Mouse (Mus musculus) cerebellum, adult 18-20 months (tissue): ENCODE data around the gene Pola2.

Experiments
- DNase-seq, 2 experiments: peaks; one replicate each; pipeline ENCODE4 v3.0.0; 2021

Pola2 gene

GRCm38 (mm10) chr19:5964804-5965203, 802 bp upstream of the Pola2 start:
- no peak for DNase-seq

- DNase-seq, result no peak
Observed at GRCm38 (mm10) chr19:5962651-5963050, 1.4 kb downstream of the Pola2 start.

DNA sequence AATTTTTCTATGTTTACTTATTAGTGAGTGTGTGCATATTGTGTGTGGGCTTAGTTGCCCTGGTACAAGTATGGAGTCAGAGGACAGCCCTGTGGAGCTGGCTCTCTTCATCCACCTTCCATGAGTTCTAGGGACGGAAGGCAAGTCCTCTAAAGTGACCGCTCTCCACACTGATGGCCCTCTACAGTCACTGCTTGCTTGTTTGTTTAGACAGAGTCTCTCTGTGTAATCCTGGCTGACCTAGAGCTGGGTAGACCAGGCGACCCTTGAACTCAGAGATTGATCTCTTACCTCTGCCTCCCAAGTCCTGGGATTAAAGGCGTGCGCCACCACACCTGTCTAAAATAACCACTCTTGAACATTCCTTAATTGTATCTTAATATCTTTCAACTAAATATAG, 6.6 kb downstream of the Pola2 start:
- DNase-seq, result no peak

DNA sequence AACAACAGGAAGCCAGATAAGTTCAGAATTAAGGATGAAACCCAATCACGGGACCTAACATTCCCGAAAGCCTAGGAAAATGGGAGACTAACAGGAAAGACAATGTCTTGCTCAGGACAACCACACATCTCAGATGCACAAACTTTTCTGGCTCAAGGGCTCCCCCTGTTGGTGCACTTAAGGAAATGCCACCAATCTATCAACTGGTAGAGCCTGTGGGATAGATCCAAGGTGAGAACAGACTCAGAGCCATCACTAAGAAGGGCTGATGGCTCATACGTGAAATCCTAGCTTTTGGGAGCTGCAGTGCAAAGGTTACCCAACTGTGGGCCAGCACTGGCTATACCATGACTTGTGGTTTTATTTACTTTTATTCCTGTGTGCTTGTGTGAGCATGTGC, 7.3 kb downstream of the Pola2 start:
- DNase-seq, result peak; percentile 83 to 92

- DNase-seq, result no peak
Observed at GRCm38 (mm10) chr19:5955704-5956670, 8.0 kb downstream of the Pola2 start.

DNA sequence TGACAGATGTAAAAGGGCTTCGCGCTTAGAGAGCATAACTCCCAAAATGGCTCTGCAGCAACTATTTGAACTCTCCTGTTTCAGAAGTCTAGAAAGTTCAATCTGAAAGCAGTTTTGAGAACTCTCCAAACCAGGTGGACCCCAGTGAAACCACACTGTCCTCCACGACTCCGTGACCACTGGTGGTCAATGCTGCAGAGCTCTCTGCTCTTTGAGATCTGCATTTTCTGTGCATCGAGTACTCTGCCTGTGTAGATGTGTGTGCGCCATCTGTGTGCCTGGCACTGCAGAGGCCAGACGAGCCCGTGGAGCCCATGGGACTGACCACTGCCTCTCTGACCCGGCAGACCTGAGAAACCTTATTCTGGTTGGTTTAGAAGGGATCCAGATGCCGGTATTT, 9.1 kb downstream of the Pola2 start:
- DNase-seq, result no peak

- DNase-seq, result no peak
Observed at GRCm38 (mm10) chr19:5954031-5954710, 9.8 kb downstream of the Pola2 start.

DNA sequence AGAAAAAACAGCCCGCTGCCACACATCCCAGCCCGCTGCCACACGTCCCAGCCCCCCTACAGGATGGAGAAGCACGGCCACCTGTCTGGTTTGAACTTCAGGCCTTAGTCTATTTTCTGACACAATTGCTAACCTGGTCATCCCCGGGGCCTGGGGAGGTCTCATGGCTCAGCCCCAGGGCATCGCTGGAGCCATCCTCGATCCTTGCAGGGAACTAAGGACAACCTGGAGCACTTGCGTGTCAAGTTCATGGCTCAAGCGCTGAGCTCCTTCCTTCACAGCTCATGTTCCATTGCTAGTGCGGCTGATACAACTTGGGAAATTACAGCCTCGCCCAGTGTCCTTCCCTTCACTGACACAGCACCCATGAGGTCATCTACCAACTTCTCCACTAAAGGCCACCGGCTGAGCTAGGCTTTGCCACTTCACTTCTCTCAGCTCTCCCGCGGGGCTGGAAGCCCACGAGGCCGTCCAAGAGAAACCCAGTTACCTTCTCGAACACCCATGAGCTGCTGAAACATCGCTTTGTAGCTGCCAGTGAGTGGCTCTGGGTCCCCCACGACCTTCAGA, 10.7 kb downstream of the Pola2 start:
- DNase-seq, result no peak

- no peak for DNase-seq
Observed at GRCm38 (mm10) chr19:5952071-5952691, 11.8 kb downstream of the Pola2 start.

- DNase-seq, result no peak
Observed at GRCm38 (mm10) chr19:5951631-5952030, 12.4 kb downstream of the Pola2 start.

GRCm38 (mm10) chr19:5950218-5950617, 13.8 kb downstream of the Pola2 start:
- no peak for DNase-seq

DNA sequence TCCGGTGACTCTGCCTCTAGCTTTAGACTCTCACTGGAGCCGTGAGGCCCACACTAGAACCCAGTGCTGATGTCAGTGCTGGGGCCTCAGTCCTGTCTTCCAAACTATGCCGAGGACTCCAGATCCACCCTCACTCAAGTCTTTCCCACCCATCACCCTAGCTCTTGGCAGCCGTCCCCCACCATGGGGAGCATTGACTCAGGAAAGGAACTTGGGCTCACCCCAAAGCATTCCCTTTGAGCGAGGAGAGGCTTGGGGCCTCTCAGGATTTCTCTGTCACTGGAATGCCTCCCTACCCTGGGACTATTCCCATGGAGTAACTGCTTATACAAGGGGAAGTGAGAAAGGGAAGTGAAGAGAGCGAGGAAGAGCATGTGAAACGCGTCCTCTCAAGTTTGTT, 18.1 kb downstream of the Pola2 start:
- no peak for DNase-seq

DNA sequence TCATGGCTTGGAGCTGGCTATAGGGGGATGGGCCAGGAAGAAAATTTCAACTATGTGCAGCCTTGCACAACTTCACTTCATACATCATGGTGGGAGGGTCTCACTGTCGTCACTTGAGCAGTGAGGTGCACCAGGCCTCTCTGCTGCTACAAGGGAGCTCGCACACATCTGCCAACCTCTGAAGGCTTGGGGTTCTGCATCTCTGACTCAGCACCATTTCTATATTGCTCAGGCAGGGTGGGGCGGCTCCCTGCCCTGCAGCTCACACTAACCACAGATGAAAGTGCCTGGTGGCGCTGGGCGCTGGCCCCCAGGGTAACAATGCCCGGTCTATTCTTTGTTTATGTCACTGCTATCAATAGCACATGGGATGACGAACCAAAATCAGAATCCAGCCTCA, 19.0 kb downstream of the Pola2 start:
- no peak for DNase-seq

- no peak for DNase-seq
Observed at GRCm38 (mm10) chr19:5944145-5944544, 19.9 kb downstream of the Pola2 start.

- DNase-seq, result no peak
Observed at GRCm38 (mm10) chr19:5943404-5943803, 20.6 kb downstream of the Pola2 start.

DNA sequence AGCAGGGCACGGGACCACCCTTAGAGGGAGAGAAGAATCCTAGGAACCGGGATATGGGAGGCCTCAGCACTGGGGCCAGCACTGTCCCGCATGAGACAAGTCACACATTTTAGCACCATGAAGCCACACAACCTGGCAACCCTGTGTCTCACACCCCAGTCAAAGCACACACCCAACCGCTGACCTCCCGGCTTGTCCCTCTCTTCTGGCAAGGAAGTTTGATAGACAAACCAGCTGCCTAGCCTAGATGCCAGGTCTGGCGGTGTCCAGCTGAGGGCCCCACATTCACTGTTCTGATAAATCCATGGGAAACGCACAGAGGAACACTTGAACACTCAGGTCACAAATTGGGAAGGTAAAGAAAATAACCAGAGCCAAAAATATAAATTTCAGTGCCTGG, 21.4 kb downstream of the Pola2 start:
- no peak for DNase-seq

GRCm38 (mm10) chr19:5940656-5941055, 23.3 kb downstream of the Pola2 start:
- DNase-seq, result peak; percentile 28 to 48

GRCm38 (mm10) chr19:5940173-5940572, 23.8 kb downstream of the Pola2 start:
- DNase-seq, result peak; percentile 89

- DNase-seq, result peak in 1 of 2 experiments; percentile 41
Observed at GRCm38 (mm10) chr19:5939715-5940114, 24.3 kb downstream of the Pola2 start.

- no peak for DNase-seq
Observed at GRCm38 (mm10) chr19:5938516-5938915, 25.5 kb downstream of the Pola2 start.

GRCm38 (mm10) chr19:5937836-5938406, 26.1 kb downstream of the Pola2 start:
- no peak for DNase-seq

- peak in 1 of 2 experiments; percentile 33 for DNase-seq
Observed at GRCm38 (mm10) chr19:5937095-5937835, 26.7 kb downstream of the Pola2 start.
